Mouse (Mus musculus) heart, adult 2 months (tissue): Measurements from ENCODE around the gene Cops7a. TPM values are rescaled to one million over a fixed set of nuclear protein-coding genes. Genes with fewer than 3 reads are reported as not detected.

Source experiments
- DNase-seq, 2 experiments: peaks; one replicate each; pipeline ENCODE4 v3.0.0; 2021
- H3K27ac ChIP-seq: fragments of 200-600 bp; 2 replicates; pipeline ENCODE4 v1.8.1; 2022
- H3K27me3 ChIP-seq: fragments of 200-500 bp; 2 replicates; pipeline ENCODE4 v1.6.1; 2012; ENCODE audit warnings: mild to moderate bottlenecking, low read length, inconsistent platforms, mixed read lengths; ENCODE audit not compliant: control insufficient read depth, insufficient read depth
- H3K36me3 ChIP-seq: fragments of 200-500 bp; 2 replicates; pipeline ENCODE4 v1.6.1; 2012; ENCODE audit warnings: low read length, inconsistent platforms; ENCODE audit not compliant: control insufficient read depth, insufficient read depth
- H3K4me1 ChIP-seq: fragments of 200-500 bp; 2 replicates; pipeline ENCODE4 v1.6.1; 2011; ENCODE audit warnings: low read length; ENCODE audit not compliant: control insufficient read depth, insufficient read depth
- H3K4me3 ChIP-seq: fragments of 200-600 bp; 2 replicates; pipeline ENCODE4 v1.8.1; 2022
- H3K79me2 ChIP-seq: fragments of 200-500 bp; replicated peaks from 2 replicates; pipeline ENCODE4 v1.6.1; 2012; ENCODE audit warnings: mild to moderate bottlenecking, inconsistent platforms, low read length, moderate library complexity, mixed read lengths; ENCODE audit not compliant: control insufficient read depth, insufficient read depth
- H3K9ac ChIP-seq: fragments of 200-500 bp; 2 replicates; pipeline ENCODE4 v1.6.1; 2012; ENCODE audit warnings: low read depth, mild to moderate bottlenecking, control low read depth, inconsistent platforms, low read length, mixed read lengths
- CTCF ChIP-seq: fragments of 200-600 bp; IDR thresholded peaks from 2 replicates; pipeline ENCODE4 v1.8.1; 2022; ENCODE audit warnings: antibody characterized with exemption, mild to moderate bottlenecking, moderate library complexity
- EP300 ChIP-seq: fragments of 200-500 bp; IDR thresholded peaks from 2 replicates; pipeline ENCODE4 v1.6.1; 2011; ENCODE audit warnings: low read depth, low read length, control low read depth; ENCODE audit not compliant: insufficient read depth
- POLR2A ChIP-seq: fragments of 200-500 bp; IDR thresholded peaks from 2 replicates; pipeline ENCODE4 v1.6.1; 2011; ENCODE audit warnings: mild to moderate bottlenecking, low read depth, low read length, control low read depth; ENCODE audit not compliant: insufficient read depth
- WGBS: fragments of 180-500 bp; shearing (Covaris S2); methylation state at CpG from one replicate; pipeline ENCODE4 v1.1.7; 2018; 5-methylcytosine and 5-hydroxymethylcytosine counted together
- intact Hi-C: fragments of 180-260 bp; cut with DNase I; formaldehyde crosslinking; loops from one replicate; pipeline ENCODE4 v1.15.1; 2025
- polyA plus RNA-seq: library from polyadenylated mRNA; depleted of rRNA; stranded (reverse); fragments of >200 nt; gene quantifications from 2 replicates; pipeline ENCODE4 v1.2.3, GENCODE M21; 2012; rRNA removed
- total RNA-seq, 2 experiments: library from RNA; stranded (reverse); gene quantifications; 2 replicates each; pipeline ENCODE4 v1.2.3; 2021

Cops7a gene
- total and polyA plus RNA-seq, 3 experiments = 83.2 to 208 (median 99.8) TPM

DNA sequence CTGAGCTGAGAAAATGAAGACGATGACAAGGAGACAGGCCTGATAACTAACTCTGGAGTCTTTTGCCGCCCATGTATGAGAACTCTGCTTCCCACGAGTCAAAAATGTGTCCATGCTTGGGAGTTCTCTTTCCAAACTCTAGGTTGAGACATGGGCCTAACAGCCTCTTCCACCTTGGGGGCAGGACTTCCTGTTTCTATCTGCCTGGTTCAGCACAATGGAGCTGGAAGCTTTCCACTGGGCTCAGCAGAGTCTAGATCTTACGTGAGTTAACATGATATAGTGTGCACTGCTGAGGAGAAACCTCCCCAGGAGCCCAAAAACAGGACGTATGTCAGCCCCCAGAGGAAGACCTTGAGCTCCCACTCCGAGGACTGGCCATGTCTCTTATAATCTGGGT is 52.1 kb downstream of the Cops7a start:
- H3K9ac ChIP-seq = no peak overlapping the region
- H3K79me2 ChIP-seq = 0 out of 2 replicates have a peak, but pooled peaks cover 2% of the 10 kb centered on the region
- WGBS = 44% methylated on average over 6 of the region's 6 CpGs
- peaks cover 9% of the 10 kb centered on the region for H3K4me1 ChIP-seq
- H3K4me3 ChIP-seq = no peak overlapping the region
- intact Hi-C loops = no loop called here
- no peak overlapping the region for H3K27ac ChIP-seq
- no peaks in the 10 kb centered on the region for H3K36me3 ChIP-seq
- no peak for DNase-seq
- H3K27me3 ChIP-seq = no peaks in the 10 kb centered on the region
- TF ChIP-seq CTCF (no peak), EP300 (no peak), POLR2A (no peak)

DNA sequence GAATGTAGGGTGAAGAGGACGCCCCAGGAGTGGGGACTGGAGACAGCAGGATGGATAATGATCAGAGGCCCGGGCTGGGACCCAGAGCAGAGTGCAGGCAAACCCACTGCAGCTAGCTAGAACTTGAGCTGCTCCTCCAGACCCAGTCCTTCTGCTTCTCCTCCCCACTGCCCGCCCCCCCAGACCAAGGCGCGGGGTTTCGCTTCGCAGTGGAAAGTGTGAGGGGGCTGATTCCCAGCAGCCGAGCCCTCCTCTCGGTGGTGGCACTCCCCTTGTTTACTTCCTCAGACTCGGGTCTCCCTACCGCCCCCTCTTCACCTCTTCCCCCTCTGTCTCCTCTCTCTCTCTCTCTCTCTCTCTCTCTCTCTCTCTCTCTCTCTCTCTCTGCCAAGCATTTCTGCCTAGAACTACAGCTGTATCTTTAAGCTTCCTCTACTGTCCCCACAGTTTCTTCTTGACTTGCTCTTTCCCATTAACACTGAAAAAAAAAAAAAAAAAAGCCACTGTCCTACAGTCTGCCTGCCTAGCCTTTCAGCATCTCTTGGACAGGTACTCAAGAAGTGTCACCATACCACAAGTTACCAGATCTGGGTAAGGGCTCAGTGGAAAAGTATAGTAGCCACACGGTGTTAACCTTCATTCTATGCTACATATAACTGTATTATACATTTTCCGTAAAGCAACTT is 53.7 kb downstream of the Cops7a start, which contains the start of gene Lag3:
Gene Lag3, minus strand, starts transcription at position 173 of the 686 bp plus-strand sequence.
- H3K4me1 ChIP-seq = peaks cover 9% of the 10 kb centered on the region
- 31% methylated on average over 13 of the region's 13 CpGs for WGBS
- no peaks in the 10 kb centered on the region for H3K79me2 ChIP-seq
- no peak for TF ChIP-seq POLR2A
- TF ChIP-seq CTCF = no peak
- no peak for TF ChIP-seq EP300
- H3K36me3 ChIP-seq = no peaks in the 10 kb centered on the region
- no peak for DNase-seq
- no peak within 1 kb of the TSS for H3K27ac ChIP-seq
- no peaks in the 10 kb centered on the region for H3K27me3 ChIP-seq
- no peak within 1 kb of the TSS for H3K4me3 ChIP-seq
- intact Hi-C loops = no loop called here
- H3K9ac ChIP-seq = no peak within 1 kb of the TSS

DNA sequence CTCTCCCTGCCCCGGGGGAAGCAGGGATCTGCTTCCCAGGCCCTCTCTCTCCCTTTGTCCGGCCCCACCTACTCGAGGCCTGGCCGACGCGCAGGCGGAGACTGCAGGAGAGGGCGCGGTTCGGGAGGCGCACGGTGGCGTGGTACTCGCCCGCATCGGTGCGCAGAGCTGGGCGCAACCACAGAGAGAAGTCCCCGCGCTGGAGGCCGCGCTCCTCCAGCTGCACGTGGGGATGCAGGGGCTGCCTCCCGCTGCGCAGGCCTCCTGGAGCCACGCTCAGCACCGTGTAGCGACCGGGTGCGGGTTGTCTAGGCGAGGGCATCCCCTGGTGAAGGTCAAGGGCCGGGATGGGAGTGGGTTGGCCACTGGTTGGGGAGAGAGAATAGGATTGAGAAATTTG is 55.3 kb downstream of the Cops7a start:
- TF ChIP-seq CTCF (no peak), POLR2A (no peak), EP300 (no peak)
- intact Hi-C loops = no loop called here
- Histone ChIP-seq H3K79me2 (no peaks in the 10 kb centered on the region), H3K4me1 (no peaks in the 10 kb centered on the region; the same call in 1 of the 2 replicates), H3K4me3 (no peak overlapping the region), H3K9ac (peak overlapping the region; percentile 24), H3K36me3 (no peaks in the 10 kb centered on the region), H3K27me3 (no peaks in the 10 kb centered on the region), H3K27ac (no peak overlapping the region)
- 42% methylated on average over 32 of the region's 32 CpGs for WGBS
- no peak for DNase-seq

Other genes with a start within 250 kb of the Cops7a start
- gene Ptpn6, start 226.8 kb downstream of the Cops7a start, total RNA-seq = 1 to 10 TPM; 3.1 to 4.4 TPM
- 4.5 and 8.2 TPM in 2 replicates for gene Ptpn6, start 226.8 kb downstream of the Cops7a start, polyA plus RNA-seq
- gene Grcc10, start 224.2 kb downstream of the Cops7a start, total RNA-seq = 100 to 1,000 TPM; 280 to 314 TPM
- 296 and 328 TPM in 2 replicates for gene Grcc10, start 224.2 kb downstream of the Cops7a start, polyA plus RNA-seq
- 1 to 10 TPM in 1 of 2 experiments, not detected in 1; 1.9 TPM for gene Gm45234, start 209.5 kb downstream of the Cops7a start, total RNA-seq
- gene Gm45234, start 209.5 kb downstream of the Cops7a start, polyA plus RNA-seq = not detected in 2 replicates
- gene Atn1, start 209.0 kb downstream of the Cops7a start, total RNA-seq = 10 to 100 TPM; 44.3 to 47.8 TPM
- 24.5 and 32.8 TPM in 2 replicates for gene Atn1, start 209.0 kb downstream of the Cops7a start, polyA plus RNA-seq
- gene Eno2, start 195.9 kb downstream of the Cops7a start, total RNA-seq = 1 to 10 TPM; 2.4 to 2.7 TPM
- gene Eno2, start 195.9 kb downstream of the Cops7a start, polyA plus RNA-seq = 2.4 and 2.7 TPM in 2 replicates
- gene Lrrc23, start 185.8 kb downstream of the Cops7a start, total RNA-seq = not detected
- 0.53 and 3.2 TPM in 2 replicates for gene Lrrc23, start 185.8 kb downstream of the Cops7a start, polyA plus RNA-seq
- 1 to 10 TPM; 3.2 TPM for gene Spsb2, start 156.9 kb downstream of the Cops7a start, total RNA-seq
- gene Spsb2, start 156.9 kb downstream of the Cops7a start, polyA plus RNA-seq = 2.8 and 4.4 TPM in 2 replicates
- gene Tpi1, start 151.2 kb downstream of the Cops7a start, total RNA-seq = 100 to 1,000 TPM; 788 to 884 TPM
- 870 and 1,222 TPM in 2 replicates for gene Tpi1, start 151.2 kb downstream of the Cops7a start, polyA plus RNA-seq
- 10 to 100 TPM; 68.4 to 72.3 TPM for gene Usp5, start 136.1 kb downstream of the Cops7a start, total RNA-seq
- gene Usp5, start 136.1 kb downstream of the Cops7a start, polyA plus RNA-seq = 51.0 and 74.9 TPM in 2 replicates
- gene Cdca3, start 136.0 kb downstream of the Cops7a start, total RNA-seq = under 1 TPM; 0.32 to 0.70 TPM
- 0.72 and 1.9 TPM in 2 replicates for gene Cdca3, start 136.0 kb downstream of the Cops7a start, polyA plus RNA-seq
- gene Gnb3, start 125.3 kb downstream of the Cops7a start, total RNA-seq = 10 to 100 TPM in 1 of 2 experiments, 1 to 10 TPM in 1; 6.1 to 10.9 TPM
- gene Gnb3, start 125.3 kb downstream of the Cops7a start, polyA plus RNA-seq = 6.9 and 14.0 TPM in 2 replicates
- 10 to 100 TPM in 1 of 2 experiments, 1 to 10 TPM in 1; 6.9 to 10.6 TPM for gene P3h3, start 107.8 kb downstream of the Cops7a start, total RNA-seq
- 15.5 and 16.2 TPM in 2 replicates for gene P3h3, start 107.8 kb downstream of the Cops7a start, polyA plus RNA-seq
- gene Gpr162, start 101.6 kb downstream of the Cops7a start, total RNA-seq = under 1 TPM; 0.41 to 0.44 TPM
- gene Gpr162, start 101.6 kb downstream of the Cops7a start, polyA plus RNA-seq = 1.0 and 1.4 TPM in 2 replicates
- under 1 TPM; 0.34 to 0.57 TPM for gene Cd4, start 77.3 kb downstream of the Cops7a start, total RNA-seq
- gene Cd4, start 77.3 kb downstream of the Cops7a start, polyA plus RNA-seq = 0.53 and 0.66 TPM in 2 replicates
- under 1 TPM; 0.32 to 0.34 TPM for gene Lag3, start 53.8 kb downstream of the Cops7a start, total RNA-seq
- 0.29 and 0.47 TPM in 2 replicates for gene Lag3, start 53.8 kb downstream of the Cops7a start, polyA plus RNA-seq
- 100 to 1,000 TPM; 154 to 163 TPM for gene Ptms, start 45.4 kb downstream of the Cops7a start, total RNA-seq
- gene Ptms, start 45.4 kb downstream of the Cops7a start, polyA plus RNA-seq = 547 and 614 TPM in 2 replicates
- 100 to 1,000 TPM; 179 to 194 TPM for gene Mlf2, start 34.2 kb downstream of the Cops7a start, total RNA-seq
- 259 and 275 TPM in 2 replicates for gene Mlf2, start 34.2 kb downstream of the Cops7a start, polyA plus RNA-seq
- gene Pianp, start 31.2 kb upstream of the Cops7a start, total RNA-seq = under 1 TPM; 0.43 to 0.50 TPM
- 1.7 and 2.0 TPM in 2 replicates for gene Pianp, start 31.2 kb upstream of the Cops7a start, polyA plus RNA-seq
- 10 to 100 TPM; 22.4 to 22.8 TPM for gene Zfp384, start 43.6 kb upstream of the Cops7a start, total RNA-seq
- 28.2 and 33.5 TPM in 2 replicates for gene Zfp384, start 43.6 kb upstream of the Cops7a start, polyA plus RNA-seq
- gene Ing4, start 74.2 kb upstream of the Cops7a start, total RNA-seq = 10 to 100 TPM; 26.1 to 27.1 TPM
- 26.3 and 36.2 TPM in 2 replicates for gene Ing4, start 74.2 kb upstream of the Cops7a start, polyA plus RNA-seq
- gene Acrbp, start 84.2 kb upstream of the Cops7a start, total RNA-seq = 1 to 10 TPM; 1.9 to 2.3 TPM
- 13.6 and 16.3 TPM in 2 replicates for gene Acrbp, start 84.2 kb upstream of the Cops7a start, polyA plus RNA-seq
- gene Lpar5, start 102.4 kb upstream of the Cops7a start, total RNA-seq = under 1 TPM in 1 of 2 experiments, not detected in 1; 0.20 TPM
- gene Lpar5, start 102.4 kb upstream of the Cops7a start, polyA plus RNA-seq = 1.2 and 2.3 TPM in 2 replicates
- 100 to 1,000 TPM in 1 of 2 experiments, 10 to 100 TPM in 1; 97.1 to 113 TPM for gene Chd4, start 130.4 kb upstream of the Cops7a start, total RNA-seq
- gene Chd4, start 130.4 kb upstream of the Cops7a start, polyA plus RNA-seq = 28.3 and 31.6 TPM in 2 replicates
- 10 to 100 TPM; 18.9 to 20.3 TPM for gene Nop2, start 166.4 kb upstream of the Cops7a start, total RNA-seq
- gene Nop2, start 166.4 kb upstream of the Cops7a start, polyA plus RNA-seq = 8.3 and 13.6 TPM in 2 replicates
- gene Iffo1, start 179.7 kb upstream of the Cops7a start, total RNA-seq = 1 to 10 TPM; 5.7 to 7.0 TPM
- gene Iffo1, start 179.7 kb upstream of the Cops7a start, polyA plus RNA-seq = 19.7 and 21.8 TPM in 2 replicates
- gene Gapdh, start 200.9 kb upstream of the Cops7a start, total RNA-seq = 1,000 to 10,000 TPM; 4,018 to 4,312 TPM
- 7,726 and 8,318 TPM in 2 replicates for gene Gapdh, start 200.9 kb upstream of the Cops7a start, polyA plus RNA-seq
- 10 to 100 TPM; 17.6 TPM for gene Ncapd2, start 226.2 kb upstream of the Cops7a start, total RNA-seq
- gene Ncapd2, start 226.2 kb upstream of the Cops7a start, polyA plus RNA-seq = 34.0 and 40.2 TPM in 2 replicates
- gene Mrpl51, start 226.3 kb upstream of the Cops7a start, total RNA-seq = 100 to 1,000 TPM; 303 to 343 TPM
- gene Mrpl51, start 226.3 kb upstream of the Cops7a start, polyA plus RNA-seq = 166 and 170 TPM in 2 replicates